Mouse (Mus musculus) embryonic facial prominence, embryonic 11.5 days (tissue): ENCODE measurements around the gene Zmpste24. TPM values are rescaled to one million over a fixed set of nuclear protein-coding genes. Genes with fewer than 3 reads are reported as not detected.
A peak's percentile ranks its signal among the peaks of the same experiment; 100 is the strongest.

Experiments
- ATAC-seq: fragments of 200-750 bp; cut with Nextera tagmentation; replicated peaks from 2 replicates; pipeline ENCODE4 v1.8.0; 2017; ENCODE audit warnings: low read depth; ENCODE audit not compliant: insufficient number of reproducible peaks, low FRiP score, low TSS enrichment
- DNase-seq: peaks from one replicate; pipeline ENCODE4 v3.0.0-alpha.2; 2015; ENCODE audit warnings: low spot score
- H3K27ac ChIP-seq: fragments of 300-500 bp; sonication (generic); replicated peaks from 2 replicates; pipeline ENCODE4 v1.5.1; 2014; ENCODE audit warnings: mild to moderate bottlenecking, low read depth, low read length, control low read depth
- H3K27me3 ChIP-seq: fragments of 300-500 bp; sonication (generic); 2 replicates; pipeline ENCODE4 v1.6.1; 2014; ENCODE audit warnings: mild to moderate bottlenecking, low read length, moderate library complexity, mixed read lengths; ENCODE audit not compliant: control insufficient read depth, insufficient read depth
- H3K36me3 ChIP-seq: fragments of 300-500 bp; sonication (generic); replicated peaks from 2 replicates; pipeline ENCODE4 v1.6.1; 2014; ENCODE audit warnings: low read depth, mild to moderate bottlenecking, low read length, moderate library complexity, mixed read lengths; ENCODE audit not compliant: control insufficient read depth, insufficient read depth
- H3K4me1 ChIP-seq: fragments of 300-500 bp; sonication (generic); 2 replicates; pipeline ENCODE4 v1.6.1; 2014; ENCODE audit warnings: low read length, mixed read lengths; ENCODE audit not compliant: control insufficient read depth, insufficient read depth
- H3K4me2 ChIP-seq: fragments of 300-500 bp; sonication (generic); 2 replicates; pipeline ENCODE4 v1.6.1; 2014; ENCODE audit warnings: low read depth, mild to moderate bottlenecking, control low read depth, low read length, moderate library complexity
- H3K4me3 ChIP-seq: fragments of 300-500 bp; sonication (generic); 2 replicates; pipeline ENCODE4 v1.5.1; 2014; ENCODE audit warnings: low read depth, low read length, control low read depth
- H3K9ac ChIP-seq: fragments of 300-500 bp; sonication (generic); replicated peaks from 2 replicates; pipeline ENCODE4 v1.6.1; 2014; ENCODE audit warnings: mild to moderate bottlenecking, control low read depth, low read length
- H3K9me3 ChIP-seq: fragments of 300-500 bp; sonication (generic); replicated peaks from 2 replicates; pipeline ENCODE4 v1.6.1; 2016; ENCODE audit warnings: mild to moderate bottlenecking, low read length, inconsistent platforms, mixed read lengths; ENCODE audit not compliant: control insufficient read depth
- WGBS: fragments of 180-500 bp; shearing (Covaris S2); extraction: QIAGEN DNeasy Blood & Tissue Kit; methylation state at CpG from one replicate; pipeline ENCODE4 v1.1.7; 2014; 5-methylcytosine and 5-hydroxymethylcytosine counted together
- polyA plus RNA-seq: library from polyadenylated mRNA; unstranded; fragments of >200 nt; fragmentation: Nextera tagmentation; extraction: Ambion mirVana; gene quantifications from 2 replicates; pipeline ENCODE4 v1.2.1, GENCODE M21; 2014

Gene Zmpste24
- polyA plus RNA-seq, 1 experiment from 2014 or later: 26.0 TPM

- H3K4me1 ChIP-seq: peaks cover 11% of the 10 kb centered on the region; the same call in 1 of the 2 replicates
- H3K9me3 ChIP-seq: no peaks in the 10 kb centered on the region
- no peak overlapping the region for H3K4me3 ChIP-seq
- WGBS: 56% methylated on average over 5 of the region's 5 CpGs
- DNase-seq (no peak), ATAC-seq (0 out of 2 replicates have a peak, but pooled peaks have one; percentile 16)
- H3K27me3 ChIP-seq: peaks cover 6% of the 10 kb centered on the region; the same call in 1 of the 2 replicates
- no peak overlapping the region for H3K27ac ChIP-seq
- H3K4me2 ChIP-seq: no peak overlapping the region; the same call in 1 of the 2 replicates
- H3K9ac ChIP-seq: no peak overlapping the region
- H3K36me3 ChIP-seq: no peaks in the 10 kb centered on the region
Measured at GRCm38 (mm10) chr4:121042472-121042871, 55.6 kb downstream of the Zmpste24 start.

GRCm38 (mm10) chr4:121040897-121041671 lies 57.0 kb downstream of the Zmpste24 start:
- ATAC-seq (peak; percentile 45; the same call in 1 of the 2 replicates), DNase-seq (peak; percentile 82)
- 7% methylated on average over 18 of the region's 18 CpGs for WGBS
- no peaks in the 10 kb centered on the region for H3K36me3 ChIP-seq
- H3K4me3 ChIP-seq: no peak overlapping the region
- H3K9ac ChIP-seq: no peak overlapping the region
- H3K4me2 ChIP-seq: peak overlapping the region; percentile 3
- no peaks in the 10 kb centered on the region for H3K9me3 ChIP-seq
- peaks cover 6% of the 10 kb centered on the region; the same call in 1 of the 2 replicates for H3K27me3 ChIP-seq
- peak overlapping the region; percentile 57 for H3K27ac ChIP-seq
- peaks cover 11% of the 10 kb centered on the region; the same call in 1 of the 2 replicates for H3K4me1 ChIP-seq

- Histone ChIP-seq H3K4me2 (peak overlapping the region; percentile 72), H3K27ac (no peak overlapping the region), H3K9ac (peak overlapping the region; percentile 62), H3K4me1 (peaks cover 11% of the 10 kb centered on the region; the same call in 1 of the 2 replicates), H3K9me3 (no peaks in the 10 kb centered on the region), H3K4me3 (peak overlapping the region; percentile 43), H3K27me3 (peaks cover 6% of the 10 kb centered on the region; the same call in 1 of the 2 replicates), H3K36me3 (no peaks in the 10 kb centered on the region)
- DNase-seq: no peak
- no peak for ATAC-seq
- 65% methylated on average over 14 of the region's 14 CpGs for WGBS
Measured at GRCm38 (mm10) chr4:121040323-121040722, 57.7 kb downstream of the Zmpste24 start.

- no peaks in the 10 kb centered on the region for H3K36me3 ChIP-seq
- H3K4me2 ChIP-seq: peak within 1 kb of the TSS; percentile 72
- DNase-seq (peak; percentile 39), ATAC-seq (peak; percentile 21; the same call in 1 of the 2 replicates)
- H3K9ac ChIP-seq: peak within 1 kb of the TSS; percentile 62
- H3K27ac ChIP-seq: peak within 1 kb of the TSS; percentile 13; the same call in 1 of the 2 replicates
- no peaks in the 10 kb centered on the region for H3K9me3 ChIP-seq
- peak within 1 kb of the TSS; percentile 43 for H3K4me3 ChIP-seq
- peaks cover 6% of the 10 kb centered on the region; the same call in 1 of the 2 replicates for H3K27me3 ChIP-seq
- WGBS: 2% methylated on average over 46 of the region's 46 CpGs
- H3K4me1 ChIP-seq: peaks cover 11% of the 10 kb centered on the region; the same call in 1 of the 2 replicates
Measured at GRCm38 (mm10) chr4:121039331-121040115, 58.5 kb downstream of the Zmpste24 start, which contains the start of gene Col9a2. Gene Col9a2 (plus strand): TSS chr4:121039385.

- Histone ChIP-seq H3K4me1 (no peaks in the 10 kb centered on the region), H3K4me2 (no peak overlapping the region), H3K9me3 (no peaks in the 10 kb centered on the region), H3K27me3 (no peaks in the 10 kb centered on the region), H3K36me3 (no peaks in the 10 kb centered on the region), H3K27ac (no peak overlapping the region), H3K9ac (no peak overlapping the region), H3K4me3 (no peak overlapping the region)
- ATAC-seq (no peak), DNase-seq (no peak)
- 61% methylated on average over 2 of the region's 2 CpGs for whole genome bisulfite sequencing
Measured at GRCm38 (mm10) chr4:121033006-121033405, 65.0 kb downstream of the Zmpste24 start.

- Histone ChIP-seq H3K4me2 (no peak overlapping the region), H3K36me3 (no peaks in the 10 kb centered on the region)
Measured at GRCm38 (mm10) chr4:121031440-121031839, 66.6 kb downstream of the Zmpste24 start.

GRCm38 (mm10) chr4:121029632-121030031 lies 68.4 kb downstream of the Zmpste24 start:
- Histone ChIP-seq H3K36me3 (no peaks in the 10 kb centered on the region), H3K4me2 (no peak overlapping the region), H3K4me1 (no peaks in the 10 kb centered on the region), H3K4me3 (no peak overlapping the region), H3K27me3 (no peaks in the 10 kb centered on the region), H3K9ac (no peak overlapping the region), H3K27ac (no peak overlapping the region), H3K9me3 (no peaks in the 10 kb centered on the region)
- DNase-seq (no peak), ATAC-seq (no peak)
- WGBS: 68% methylated on average over 3 of the region's 3 CpGs

More at GRCm38 (mm10) chr4:121031440-121031839, 66.6 kb downstream of the Zmpste24 start:
- Histone ChIP-seq H3K27me3 (no peaks in the 10 kb centered on the region), H3K27ac (no peak overlapping the region), H3K9me3 (no peaks in the 10 kb centered on the region), H3K9ac (no peak overlapping the region), H3K4me3 (no peak overlapping the region), H3K4me1 (no peaks in the 10 kb centered on the region)
- DNase-seq: no peak
- no peak for ATAC-seq
- 57% methylated on average over 4 of the region's 4 CpGs for WGBS
